Mouse (Mus musculus): Measurements from ENCODE around the gene Hnrnpul2. TPM values are rescaled to one million over a fixed set of nuclear protein-coding genes. Genes with fewer than 3 reads are reported as not detected.

The Hnrnpul2 gene
- polyA plus RNA-seq, 1 experiment from 2014 or later = 3.6 TPM

DNA sequence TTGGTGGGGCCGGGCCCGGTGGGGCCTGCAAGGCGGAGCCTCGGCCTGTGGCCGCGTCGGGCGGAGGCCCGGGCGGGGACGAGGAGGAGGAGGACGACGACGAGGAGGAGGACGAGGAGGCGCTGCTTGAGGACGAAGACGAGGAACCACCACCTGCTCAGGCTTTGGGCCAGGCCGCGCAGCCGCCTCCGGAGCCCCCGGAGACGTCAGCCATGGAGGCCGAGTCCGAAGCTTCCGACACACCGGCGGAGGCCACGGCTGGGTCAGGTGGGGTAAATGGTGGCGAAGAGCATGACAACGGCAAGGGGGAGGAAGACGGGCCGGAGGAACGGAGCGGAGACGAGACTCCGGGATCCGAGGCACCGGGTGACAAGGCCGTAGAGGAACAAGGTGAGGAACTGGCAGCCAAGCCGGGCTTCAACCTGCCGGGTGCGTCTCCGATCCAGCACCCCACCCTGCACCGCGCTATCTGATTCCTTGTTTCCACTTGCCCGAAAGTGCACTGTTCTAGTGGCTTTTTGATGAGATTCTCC is 680 bp downstream of the Hnrnpul2 start:
- DNase-seq (ENCODE audit: low spot score) (no peak), ATAC-seq (ENCODE audit: low FRiP score, low TSS enrichment) (no peak; the same call in 1 of the 2 replicates)
- Histone ChIP-seq H3K9ac (ENCODE audit: low read length) (peak overlapping the region; percentile 96), H3K36me3 (ENCODE audit: control insufficient read depth, insufficient read depth, low read length) (peaks cover 16% of the 10 kb centered on the region), H3K27me3 (ENCODE audit: control insufficient read depth, insufficient read depth, low read length) (no peaks in the 10 kb centered on the region), H3K4me1 (replicated peaks; ENCODE audit: control insufficient read depth, insufficient read depth) (no peaks in the 10 kb centered on the region), H3K27ac (replicated peaks) (peak overlapping the region; percentile 99), H3K4me2 (replicated peaks; ENCODE audit: low read depth) (peak overlapping the region; percentile 74), H3K9me3 (ENCODE audit: control insufficient read depth, low read length) (no peaks in the 10 kb centered on the region), H3K4me3 (ENCODE audit: low read depth, low read length) (peak overlapping the region; percentile 99)
- no peak for TF ChIP-seq CTCF (IDR thresholded peaks at IDR 0.05; ENCODE audit: low read depth)
- TF ChIP-seq EP300 (optimal IDR thresholded peaks at IDR 0.05) = no peak
- WGBS = 0% methylated on average over 39 of the region's 48 CpGs

GRCm38 (mm10) chr19:8821146-8821545 is 1.3 kb downstream of the Hnrnpul2 start:
- TF ChIP-seq CTCF (IDR thresholded peaks at IDR 0.05; ENCODE audit: low read depth) (no peak), EP300 (optimal IDR thresholded peaks at IDR 0.05) (no peak)
- peak overlapping the region; percentile 74 for H3K4me2 ChIP-seq (replicated peaks; ENCODE audit: low read depth)
- peak overlapping the region; percentile 99; the same call in 1 of the 2 replicates for H3K27ac ChIP-seq (replicated peaks)
- peak overlapping the region; percentile 96 for H3K9ac ChIP-seq (ENCODE audit: low read length)
- DNase-seq (ENCODE audit: low spot score) (no peak), ATAC-seq (ENCODE audit: low FRiP score, low TSS enrichment) (no peak)
- peaks cover 19% of the 10 kb centered on the region for H3K36me3 ChIP-seq (ENCODE audit: control insufficient read depth, insufficient read depth, low read length)
- WGBS = under 1% methylated on average over 7 of the region's 7 CpGs
- peak overlapping the region; percentile 99 for H3K4me3 ChIP-seq (ENCODE audit: low read depth, low read length)
- H3K27me3 ChIP-seq (ENCODE audit: control insufficient read depth, insufficient read depth, low read length) = no peaks in the 10 kb centered on the region
- H3K4me1 ChIP-seq (replicated peaks; ENCODE audit: control insufficient read depth, insufficient read depth) = no peaks in the 10 kb centered on the region
- no peaks in the 10 kb centered on the region for H3K9me3 ChIP-seq (ENCODE audit: control insufficient read depth, low read length)

GRCm38 (mm10) chr19:8822696-8823095 is 2.9 kb downstream of the Hnrnpul2 start:
- peak overlapping the region; percentile 99; the same call in 1 of the 2 replicates for H3K4me3 ChIP-seq (ENCODE audit: low read depth, low read length)
- H3K27ac ChIP-seq (replicated peaks) = no peak overlapping the region
- H3K36me3 ChIP-seq (ENCODE audit: control insufficient read depth, insufficient read depth, low read length) = peaks cover 26% of the 10 kb centered on the region
- H3K4me1 ChIP-seq (replicated peaks; ENCODE audit: control insufficient read depth, insufficient read depth) = no peaks in the 10 kb centered on the region
- 0 out of 2 replicates have a peak overlapping the region, but pooled peaks have one; percentile 31 for H3K9ac ChIP-seq (ENCODE audit: low read length)
- TF ChIP-seq EP300 (optimal IDR thresholded peaks at IDR 0.05) (no peak), CTCF (IDR thresholded peaks at IDR 0.05; ENCODE audit: low read depth) (no peak)
- WGBS = 59% methylated on average over 8 of the region's 8 CpGs
- DNase-seq (ENCODE audit: low spot score) = no peak
- peak overlapping the region; percentile 74 for H3K4me2 ChIP-seq (replicated peaks; ENCODE audit: low read depth)
- ATAC-seq (ENCODE audit: low FRiP score, low TSS enrichment) = no peak
- H3K9me3 ChIP-seq (ENCODE audit: control insufficient read depth, low read length) = no peaks in the 10 kb centered on the region
- no peaks in the 10 kb centered on the region for H3K27me3 ChIP-seq (ENCODE audit: control insufficient read depth, insufficient read depth, low read length)

- H3K9ac ChIP-seq (ENCODE audit: low read length) = no peak within 1 kb of the TSS
- TF ChIP-seq CTCF (IDR thresholded peaks at IDR 0.05; ENCODE audit: low read depth) (no peak), EP300 (optimal IDR thresholded peaks at IDR 0.05) (no peak)
- no peak within 1 kb of the TSS for H3K27ac ChIP-seq (replicated peaks)
- ATAC-seq (ENCODE audit: low FRiP score, low TSS enrichment) (no peak), DNase-seq (ENCODE audit: low spot score) (no peak)
- 87% methylated on average over 8 of the region's 8 CpGs for WGBS
- no peaks in the 10 kb centered on the region for H3K9me3 ChIP-seq (ENCODE audit: control insufficient read depth, low read length)
- H3K27me3 ChIP-seq (ENCODE audit: control insufficient read depth, insufficient read depth, low read length) = no peaks in the 10 kb centered on the region
- no peaks in the 10 kb centered on the region for H3K4me1 ChIP-seq (replicated peaks; ENCODE audit: control insufficient read depth, insufficient read depth)
- no peak within 1 kb of the TSS for H3K4me3 ChIP-seq (ENCODE audit: low read depth, low read length)
- peaks cover 43% of the 10 kb centered on the region for H3K36me3 ChIP-seq (ENCODE audit: control insufficient read depth, insufficient read depth, low read length)
- H3K4me2 ChIP-seq (replicated peaks; ENCODE audit: low read depth) = no peak within 1 kb of the TSS
These were observed 9.8 kb downstream of the Hnrnpul2 start, which contains the start of gene AC129217.1 for GRCm38 (mm10) chr19:8829660-8830059. Gene AC129217.1 (plus strand): TSS chr19:8829773.

- Histone ChIP-seq H3K9ac (ENCODE audit: low read length) (no peak overlapping the region), H3K4me1 (replicated peaks; ENCODE audit: control insufficient read depth, insufficient read depth) (no peaks in the 10 kb centered on the region), H3K36me3 (ENCODE audit: control insufficient read depth, insufficient read depth, low read length) (peaks cover 40% of the 10 kb centered on the region), H3K9me3 (ENCODE audit: control insufficient read depth, low read length) (no peaks in the 10 kb centered on the region), H3K4me3 (ENCODE audit: low read depth, low read length) (no peak overlapping the region), H3K4me2 (replicated peaks; ENCODE audit: low read depth) (no peak overlapping the region), H3K27ac (replicated peaks) (no peak overlapping the region), H3K27me3 (ENCODE audit: control insufficient read depth, insufficient read depth, low read length) (no peaks in the 10 kb centered on the region)
- no peak for TF ChIP-seq EP300 (optimal IDR thresholded peaks at IDR 0.05)
- TF ChIP-seq CTCF (IDR thresholded peaks at IDR 0.05; ENCODE audit: low read depth) = no peak
- ATAC-seq (ENCODE audit: low FRiP score, low TSS enrichment) (no peak), DNase-seq (ENCODE audit: low spot score) (no peak)
- WGBS = 88% methylated on average over 8 of the region's 8 CpGs
These were observed 10.9 kb downstream of the Hnrnpul2 start for GRCm38 (mm10) chr19:8830664-8831063.

DNA sequence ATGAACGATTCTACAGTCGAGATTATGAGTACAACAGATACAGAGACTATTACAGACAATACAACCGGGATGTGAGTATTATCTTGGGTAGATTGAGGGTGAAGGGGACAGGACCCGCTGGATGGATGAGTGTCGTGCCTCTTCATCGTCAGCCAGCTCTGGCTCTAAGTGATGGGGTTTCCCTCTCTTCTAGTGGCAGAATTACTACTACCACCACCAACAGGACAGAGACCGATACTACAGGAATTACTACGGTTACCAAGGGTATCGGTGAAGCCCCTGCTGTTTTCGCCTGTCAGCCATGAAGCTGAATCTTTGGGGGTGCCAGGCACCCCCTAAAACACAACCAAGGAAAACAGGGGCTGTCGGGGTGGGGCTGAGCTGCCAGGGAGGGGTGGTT is 11.5 kb downstream of the Hnrnpul2 start:
- ATAC-seq (ENCODE audit: low FRiP score, low TSS enrichment) = no peak
- no peak overlapping the region for H3K4me3 ChIP-seq (ENCODE audit: low read depth, low read length)
- H3K36me3 ChIP-seq (ENCODE audit: control insufficient read depth, insufficient read depth, low read length) = peaks cover 37% of the 10 kb centered on the region
- DNase-seq (ENCODE audit: low spot score) = no peak
- no peak overlapping the region for H3K9ac ChIP-seq (ENCODE audit: low read length)
- no peaks in the 10 kb centered on the region for H3K27me3 ChIP-seq (ENCODE audit: control insufficient read depth, insufficient read depth, low read length)
- no peaks in the 10 kb centered on the region for H3K4me1 ChIP-seq (replicated peaks; ENCODE audit: control insufficient read depth, insufficient read depth)
- WGBS = 81% methylated on average over 11 of the region's 11 CpGs
- TF ChIP-seq EP300 (optimal IDR thresholded peaks at IDR 0.05) (no peak), CTCF (IDR thresholded peaks at IDR 0.05; ENCODE audit: low read depth) (peak; percentile 19; the same call in 1 of the 2 replicates)
- H3K4me2 ChIP-seq (replicated peaks; ENCODE audit: low read depth) = no peak overlapping the region
- H3K9me3 ChIP-seq (ENCODE audit: control insufficient read depth, low read length) = no peaks in the 10 kb centered on the region
- no peak overlapping the region for H3K27ac ChIP-seq (replicated peaks)

All from stomach, postnatal 0 days (tissue).